Mouse (Mus musculus) thymus, postnatal 4 days (tissue): ENCODE measurements around the gene Nufip2.
"Not testable (repeated sequence)": the region's sequence is repeated elsewhere in the genome, so short reads cannot be mapped to it uniquely, and the experiment has no call there.

Experiments used
- DNase-seq: peaks from one replicate; pipeline ENCODE4 v3.0.0; 2021

Gene Nufip2

GRCm38 (mm10) chr11:77685383-77686265 lies at the start of gene Nufip2:
Nufip2 (plus strand) TSS chr11:77686155.
- peak; percentile 99 for DNase-seq

DNA sequence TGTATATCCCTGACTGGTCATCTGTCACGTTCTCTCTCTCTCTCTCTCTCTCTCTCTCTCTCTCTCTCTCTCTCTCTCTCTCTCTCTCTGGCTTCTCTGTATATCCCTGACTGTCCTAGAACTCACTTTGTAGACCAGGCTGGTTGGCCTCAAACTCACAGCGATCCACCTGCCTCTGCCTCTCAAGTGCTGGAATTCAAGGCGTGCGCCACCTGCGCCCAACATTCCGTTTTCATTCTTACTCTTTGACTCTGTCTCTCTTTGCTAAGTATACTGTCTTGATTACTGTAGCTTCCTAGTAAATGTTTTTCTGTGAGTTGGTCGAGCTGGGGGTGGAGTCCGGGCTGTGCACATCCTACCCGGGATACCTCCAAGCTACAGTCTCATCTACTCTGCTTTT lies 44.6 kb upstream of the Nufip2 start:
- DNase-seq: no peak

DNA sequence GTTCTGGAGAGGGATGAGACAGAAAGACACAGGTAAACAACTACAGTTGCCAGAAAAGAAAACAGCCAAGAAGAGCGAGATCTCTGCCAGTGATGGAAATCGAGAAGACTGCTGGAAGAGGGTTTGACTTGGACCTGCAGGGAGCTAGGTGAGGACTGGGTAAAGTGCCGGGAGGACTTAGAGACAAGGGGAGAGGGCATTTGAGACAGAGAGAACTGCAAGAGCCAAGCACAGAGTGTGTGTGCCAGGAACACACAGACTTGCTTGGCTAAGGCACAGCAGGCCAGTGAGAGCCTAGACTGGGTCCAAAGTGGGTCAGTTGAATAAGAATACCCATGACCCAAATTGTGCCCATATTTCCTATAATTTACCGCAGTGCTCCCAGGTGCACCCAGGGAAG lies 40.5 kb upstream of the Nufip2 start:
- no peak for DNase-seq

DNA sequence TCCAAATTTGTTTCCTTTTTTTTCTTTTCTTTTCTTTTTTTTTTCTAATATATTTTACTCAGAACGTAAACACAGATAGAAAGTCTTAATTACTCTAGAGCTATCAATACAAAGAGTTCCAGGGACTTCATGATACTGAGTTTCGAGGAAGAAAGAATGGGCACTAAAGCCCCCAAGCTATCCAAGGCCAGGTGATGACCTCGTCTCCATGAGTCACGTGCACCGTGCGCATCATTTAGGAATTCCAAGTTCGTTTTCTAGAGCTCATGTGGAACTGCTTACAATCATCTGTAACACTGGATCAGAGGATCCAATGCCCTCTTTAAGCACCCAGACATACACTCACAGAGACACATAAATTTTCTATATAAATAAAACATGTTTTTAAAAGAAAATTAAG lies 37.1 kb upstream of the Nufip2 start:
- DNase-seq: no peak

- no peak for DNase-seq
These were observed 33.5 kb upstream of the Nufip2 start for GRCm38 (mm10) chr11:77652484-77652883.

- not testable (repeated sequence) for DNase-seq
These were observed 32.4 kb upstream of the Nufip2 start for GRCm38 (mm10) chr11:77653406-77654190.

DNA sequence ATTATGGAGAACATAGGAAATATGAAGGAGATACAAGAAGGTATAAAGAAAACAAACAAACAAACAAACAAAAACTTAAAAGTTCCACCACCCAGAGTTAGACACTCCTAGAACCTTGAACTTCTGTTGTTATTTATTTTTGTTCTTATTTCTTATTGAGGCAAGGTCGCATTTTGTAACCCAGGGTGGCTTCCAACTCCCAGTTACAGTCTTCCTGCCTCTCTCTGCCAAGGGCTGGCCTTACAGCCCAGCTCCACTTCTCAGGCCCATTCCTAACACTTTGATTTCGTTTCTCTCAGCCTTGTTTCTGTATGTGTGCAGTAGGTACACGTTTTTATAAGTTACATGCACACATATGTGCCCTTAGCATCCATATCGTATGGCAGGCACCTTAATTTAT lies 26.0 kb upstream of the Nufip2 start:
- DNase-seq: no peak

DNA sequence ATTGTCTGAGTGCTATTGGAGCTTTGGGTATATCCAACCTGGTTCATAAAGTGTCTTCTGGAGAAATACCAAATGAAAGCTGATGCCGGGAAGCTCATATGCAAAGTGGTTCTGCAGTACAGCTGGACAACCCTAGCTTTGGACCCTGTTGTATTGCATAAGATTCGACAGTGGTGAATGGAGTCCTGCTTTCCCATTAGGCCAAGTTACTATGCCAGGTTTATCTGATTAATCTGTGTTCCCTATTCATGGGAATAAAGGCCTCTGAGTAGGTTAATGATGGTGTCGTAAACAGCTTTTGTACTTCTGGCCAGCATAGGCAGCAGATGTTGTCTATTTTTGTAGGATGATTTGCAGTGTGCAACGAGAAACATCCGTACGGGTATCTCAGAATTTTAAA lies 22.3 kb upstream of the Nufip2 start:
- DNase-seq: no peak

- DNase-seq: no peak
These were observed 21.9 kb upstream of the Nufip2 start for GRCm38 (mm10) chr11:77664046-77664445.

DNA sequence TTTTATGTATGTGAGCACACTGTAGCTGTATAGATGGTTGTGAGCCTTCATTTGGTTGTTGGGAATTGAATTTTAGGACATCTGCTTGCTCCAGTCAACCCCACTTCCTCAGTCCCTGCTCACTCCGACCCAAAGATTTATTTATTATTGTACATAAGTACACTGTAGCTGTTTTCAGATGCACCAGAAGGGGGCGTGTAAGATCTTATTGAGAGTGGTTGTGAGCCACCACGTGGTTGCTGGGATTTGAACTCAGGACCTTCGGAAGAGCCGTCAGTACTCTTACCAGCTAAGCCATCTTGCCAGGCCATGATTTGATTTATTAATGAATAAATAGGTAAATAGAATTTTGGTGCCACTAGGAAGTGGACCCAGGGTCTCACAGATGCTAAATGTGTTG lies 20.6 kb upstream of the Nufip2 start:
- not testable (repeated sequence) for DNase-seq

DNA sequence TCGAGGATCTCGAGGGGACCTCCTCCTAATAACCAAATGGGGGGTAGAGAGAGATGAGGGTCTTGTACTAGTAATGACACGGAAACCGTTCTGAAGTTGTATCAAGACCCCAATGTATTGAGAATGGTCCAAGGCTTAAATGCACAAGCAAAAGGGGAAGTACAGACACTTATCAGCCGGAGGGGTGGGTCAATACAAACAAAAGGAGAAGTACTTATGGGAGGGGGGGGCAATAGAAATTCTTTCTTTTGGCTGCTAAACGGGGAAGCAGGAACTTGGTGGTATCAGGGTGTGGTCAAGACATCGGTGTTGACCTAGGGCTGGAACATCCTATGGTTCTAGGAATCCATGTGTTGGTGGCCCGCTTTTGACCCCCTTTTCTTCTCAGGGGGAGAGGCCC lies 19.2 kb upstream of the Nufip2 start:
- not testable (repeated sequence) for DNase-seq

- no peak for DNase-seq
These were observed 13.2 kb upstream of the Nufip2 start for GRCm38 (mm10) chr11:77672746-77673145.

- DNase-seq: peak; percentile 41
These were observed 12.4 kb upstream of the Nufip2 start for GRCm38 (mm10) chr11:77673428-77673991.

DNA sequence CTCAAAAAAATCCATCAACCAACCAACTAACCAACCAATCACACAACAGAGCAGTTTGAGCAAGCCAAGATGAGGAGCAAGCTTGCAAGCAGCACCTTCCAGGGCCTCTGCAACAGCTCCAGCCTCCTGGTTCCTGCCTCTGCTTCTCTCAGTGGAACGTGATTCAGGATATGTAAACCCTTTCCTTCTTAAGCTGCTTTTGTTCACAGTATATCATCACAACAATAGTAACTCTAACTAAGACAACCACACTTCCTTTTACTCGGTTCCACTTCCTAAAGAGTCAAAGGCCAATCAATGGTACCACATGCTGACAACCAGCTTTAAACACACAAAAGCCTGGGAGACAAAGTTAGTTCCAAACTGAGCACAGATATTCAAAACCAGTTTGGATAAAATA lies 5.9 kb upstream of the Nufip2 start:
- DNase-seq: no peak

GRCm38 (mm10) chr11:77684896-77685295 lies 1.1 kb upstream of the Nufip2 start:
- no peak for DNase-seq

DNA sequence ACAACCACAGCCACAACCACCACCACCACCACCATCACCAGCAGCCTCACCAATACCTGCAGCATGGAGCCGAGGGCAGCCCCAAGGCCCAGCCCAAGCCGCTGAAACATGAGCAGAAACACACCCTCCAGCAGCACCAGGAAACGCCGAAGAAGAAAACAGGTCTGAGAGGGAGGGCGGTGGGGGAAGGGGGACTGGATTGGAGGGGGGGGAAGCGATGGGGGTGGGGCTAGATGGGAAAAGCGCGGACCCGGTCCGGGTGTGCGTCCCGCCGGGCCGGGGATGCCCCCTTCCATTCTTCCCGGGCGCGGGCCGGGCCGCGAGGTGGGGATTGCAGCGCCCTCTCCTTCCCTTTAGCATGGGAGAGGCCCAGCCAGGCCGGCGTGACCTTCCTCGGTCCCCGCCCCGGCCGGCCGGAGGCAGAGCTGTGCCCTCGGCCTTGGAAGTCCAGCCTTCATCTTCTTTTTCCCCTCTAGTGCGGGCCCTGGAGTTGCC lies 438 bp downstream of the Nufip2 start:
- DNase-seq: peak; percentile 58

- DNase-seq: peak; percentile 79
These were observed 1.0 kb downstream of the Nufip2 start for GRCm38 (mm10) chr11:77686841-77687540.

GRCm38 (mm10) chr11:77687541-77688131 lies 1.7 kb downstream of the Nufip2 start:
- DNase-seq: peak; percentile 65

DNA sequence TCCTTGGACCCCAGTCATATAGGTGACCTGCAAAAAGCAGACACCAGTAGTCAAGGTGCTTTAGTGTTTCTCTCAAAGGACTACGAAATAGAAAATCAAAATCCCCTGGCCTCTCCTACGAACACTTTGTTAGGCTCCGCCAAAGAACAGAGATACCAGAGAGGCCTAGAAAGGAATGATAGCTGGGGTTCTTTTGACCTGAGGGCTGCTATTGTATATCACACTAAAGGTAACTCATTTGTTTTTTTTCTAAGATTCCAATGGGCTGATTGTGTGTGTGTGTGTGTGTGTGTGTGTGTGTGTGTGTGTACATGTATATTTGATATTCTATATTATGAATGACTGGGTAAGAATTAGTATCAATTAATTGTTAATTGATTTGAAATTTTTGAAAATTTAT lies 7.1 kb downstream of the Nufip2 start:
- DNase-seq: no peak

GRCm38 (mm10) chr11:77697232-77697631 lies 11.3 kb downstream of the Nufip2 start:
- DNase-seq: no peak

DNA sequence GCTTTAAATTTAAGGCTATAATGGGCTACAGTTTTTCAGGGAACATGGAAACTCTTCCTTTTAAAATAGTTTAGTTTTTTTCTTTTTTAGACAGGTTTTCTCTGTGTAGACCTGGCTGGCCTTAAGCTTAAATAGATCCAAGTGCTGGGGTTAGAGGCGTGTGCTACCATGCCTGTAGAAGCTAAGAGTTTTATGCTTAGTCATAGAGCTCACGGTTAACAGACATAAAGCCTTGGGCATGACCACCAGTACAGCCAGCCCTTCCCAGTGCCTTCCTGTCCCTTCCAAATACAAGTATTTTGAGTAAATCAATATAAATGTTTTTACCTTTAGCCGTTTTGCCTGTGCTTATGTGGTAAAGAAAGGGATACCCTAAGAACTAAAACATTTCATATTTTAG lies 20.0 kb downstream of the Nufip2 start:
- no peak for DNase-seq

- no peak for DNase-seq
These were observed 23.1 kb downstream of the Nufip2 start for GRCm38 (mm10) chr11:77709039-77709438.
